Mouse (Mus musculus) intestine, embryonic 16.5 days (tissue): ENCODE measurements around the gene Zcchc2. TPM values are rescaled to one million over a fixed set of nuclear protein-coding genes. Genes with fewer than 3 reads are reported as not detected.
A peak's percentile ranks its signal among the peaks of the same experiment; 100 is the strongest.

Source experiments
- ATAC-seq: fragments of 200-750 bp; cut with Nextera tagmentation; 2 replicates; pipeline ENCODE4 v1.8.0; 2017; ENCODE audit warnings: moderate TSS enrichment, moderate library complexity
- H3K27ac ChIP-seq: fragments of 300-500 bp; sonication (generic); 2 replicates; pipeline ENCODE4 v1.5.1; 2014; ENCODE audit warnings: mild to moderate bottlenecking, low read length
- H3K27me3 ChIP-seq: fragments of 300-500 bp; sonication (generic); replicated peaks from 2 replicates; pipeline ENCODE4 v1.6.1; 2014; ENCODE audit warnings: low read length, control low read depth, mixed read lengths; ENCODE audit not compliant: control insufficient read depth, insufficient read depth
- H3K36me3 ChIP-seq: fragments of 300-500 bp; sonication (generic); 2 replicates; pipeline ENCODE4 v1.6.1; 2014; ENCODE audit warnings: low read length, control low read depth; ENCODE audit not compliant: control insufficient read depth, insufficient read depth
- H3K4me1 ChIP-seq: fragments of 300-500 bp; sonication (generic); 2 replicates; pipeline ENCODE4 v1.6.1; 2014; ENCODE audit warnings: low read length, control low read depth, mixed read lengths; ENCODE audit not compliant: control insufficient read depth, insufficient read depth
- H3K4me2 ChIP-seq: fragments of 300-500 bp; sonication (generic); 2 replicates; pipeline ENCODE4 v1.6.1; 2014; ENCODE audit warnings: low read depth, low read length, control low read depth
- H3K4me3 ChIP-seq: fragments of 300-500 bp; sonication (generic); 2 replicates; pipeline ENCODE4 v1.5.1; 2014; ENCODE audit warnings: mild to moderate bottlenecking, low read length
- H3K9ac ChIP-seq: fragments of 300-500 bp; sonication (generic); 2 replicates; pipeline ENCODE4 v1.6.1; 2014; ENCODE audit warnings: low read depth, low read length
- H3K9me3 ChIP-seq: fragments of 300-500 bp; sonication (generic); 2 replicates; pipeline ENCODE4 v1.6.1; 2016; ENCODE audit warnings: low read length, control low read depth; ENCODE audit not compliant: control insufficient read depth
- WGBS: fragments of 180-500 bp; shearing (Covaris S2); extraction: QIAGEN DNeasy Blood & Tissue Kit; methylation state at CpG from one replicate; pipeline ENCODE4 v1.1.7; 2014; 5-methylcytosine and 5-hydroxymethylcytosine counted together
- polyA plus RNA-seq: library from polyadenylated mRNA; unstranded; fragments of >200 nt; fragmentation: Nextera tagmentation; extraction: Ambion mirVana; gene quantifications from 2 replicates; pipeline ENCODE4 v1.2.1, GENCODE M21; 2015

Gene Zcchc2
- polyA plus RNA-seq, 1 experiment from 2014 or later = 1.8 TPM

- no peak overlapping the region for H3K9ac ChIP-seq
- no peak overlapping the region for H3K4me2 ChIP-seq
- H3K9me3 ChIP-seq = no peaks in the 10 kb centered on the region
- no peak for ATAC-seq
- no peaks in the 10 kb centered on the region for H3K36me3 ChIP-seq
- H3K27ac ChIP-seq = no peak overlapping the region
- no peak overlapping the region for H3K4me3 ChIP-seq
- 60% methylated on average over 3 of the region's 3 CpGs for WGBS
- no peaks in the 10 kb centered on the region for H3K4me1 ChIP-seq
- no peaks in the 10 kb centered on the region for H3K27me3 ChIP-seq
These were observed 74.1 kb downstream of the Zcchc2 start for GRCm38 (mm10) chr1:106064291-106064690.

DNA sequence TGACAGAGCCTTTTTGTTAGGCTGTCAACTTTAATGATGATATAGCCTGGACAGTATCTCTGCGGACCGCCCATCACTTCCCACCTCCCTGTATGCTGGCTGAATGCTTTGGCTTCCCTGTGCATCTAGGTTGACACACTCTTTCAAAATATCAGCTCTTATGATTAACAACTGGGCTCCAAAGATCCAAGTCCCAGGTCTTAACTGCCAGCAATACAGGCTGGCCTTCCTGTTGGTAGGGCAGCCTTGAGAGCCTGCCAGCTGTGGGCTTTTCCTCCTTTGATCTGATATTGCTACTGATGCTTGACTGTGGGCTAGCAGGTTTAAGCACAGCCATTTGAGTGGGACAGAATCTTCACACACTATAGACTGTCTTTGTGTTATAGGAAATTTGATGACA, 74.5 kb downstream of the Zcchc2 start:
- no peak overlapping the region for H3K27ac ChIP-seq
- WGBS = 92% methylated on average over 2 of the region's 2 CpGs
- no peak overlapping the region for H3K9ac ChIP-seq
- no peak overlapping the region for H3K4me2 ChIP-seq
- no peaks in the 10 kb centered on the region for H3K36me3 ChIP-seq
- no peaks in the 10 kb centered on the region for H3K9me3 ChIP-seq
- no peaks in the 10 kb centered on the region for H3K4me1 ChIP-seq
- no peaks in the 10 kb centered on the region for H3K27me3 ChIP-seq
- no peak for ATAC-seq
- no peak overlapping the region for H3K4me3 ChIP-seq

GRCm38 (mm10) chr1:106065679-106066078, 75.5 kb downstream of the Zcchc2 start:
- no peak overlapping the region for H3K27ac ChIP-seq
- no peak overlapping the region for H3K9ac ChIP-seq
- H3K9me3 ChIP-seq = no peaks in the 10 kb centered on the region
- H3K4me1 ChIP-seq = no peaks in the 10 kb centered on the region
- H3K4me3 ChIP-seq = no peak overlapping the region
- no peaks in the 10 kb centered on the region for H3K27me3 ChIP-seq
- no peak overlapping the region for H3K4me2 ChIP-seq
- ATAC-seq = peak; percentile 77
- WGBS = 34% methylated on average over 7 of the region's 7 CpGs
- no peaks in the 10 kb centered on the region for H3K36me3 ChIP-seq

DNA sequence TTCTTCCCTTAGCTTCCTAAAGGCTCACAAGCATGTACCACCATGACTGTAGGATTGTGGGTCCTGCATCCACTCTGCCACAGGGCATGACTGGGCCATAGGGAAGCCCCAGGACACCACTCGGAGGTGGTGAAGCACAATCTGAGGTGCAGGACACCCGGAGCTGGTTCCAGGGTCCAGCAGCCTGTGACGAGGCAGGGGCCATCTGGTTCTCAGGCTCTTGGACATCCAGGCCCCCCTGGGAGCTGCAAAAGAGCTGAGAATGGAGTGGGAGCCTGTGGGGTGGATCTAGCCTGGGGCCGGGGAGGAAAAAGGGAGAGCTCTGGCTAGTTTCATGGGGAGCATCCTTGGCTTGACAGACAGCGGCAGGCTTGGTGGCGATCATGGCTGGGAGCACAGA, 77.1 kb downstream of the Zcchc2 start:
- Histone ChIP-seq H3K27ac (no peak overlapping the region), H3K4me2 (no peak overlapping the region), H3K36me3 (no peaks in the 10 kb centered on the region), H3K27me3 (no peaks in the 10 kb centered on the region), H3K4me1 (no peaks in the 10 kb centered on the region; the same call in 1 of the 2 replicates), H3K4me3 (no peak overlapping the region), H3K9ac (no peak overlapping the region), H3K9me3 (no peaks in the 10 kb centered on the region)
- 79% methylated on average over 6 of the region's 6 CpGs for WGBS
- ATAC-seq = no peak

- Histone ChIP-seq H3K4me3 (no peak overlapping the region), H3K27me3 (no peaks in the 10 kb centered on the region), H3K27ac (no peak overlapping the region), H3K4me1 (no peaks in the 10 kb centered on the region; the same call in 1 of the 2 replicates), H3K9ac (no peak overlapping the region), H3K4me2 (no peak overlapping the region), H3K9me3 (no peaks in the 10 kb centered on the region), H3K36me3 (no peaks in the 10 kb centered on the region)
- WGBS = 62% methylated on average over 7 of the region's 7 CpGs
- no peak for ATAC-seq
These were observed 79.8 kb downstream of the Zcchc2 start for GRCm38 (mm10) chr1:106069867-106070543.

DNA sequence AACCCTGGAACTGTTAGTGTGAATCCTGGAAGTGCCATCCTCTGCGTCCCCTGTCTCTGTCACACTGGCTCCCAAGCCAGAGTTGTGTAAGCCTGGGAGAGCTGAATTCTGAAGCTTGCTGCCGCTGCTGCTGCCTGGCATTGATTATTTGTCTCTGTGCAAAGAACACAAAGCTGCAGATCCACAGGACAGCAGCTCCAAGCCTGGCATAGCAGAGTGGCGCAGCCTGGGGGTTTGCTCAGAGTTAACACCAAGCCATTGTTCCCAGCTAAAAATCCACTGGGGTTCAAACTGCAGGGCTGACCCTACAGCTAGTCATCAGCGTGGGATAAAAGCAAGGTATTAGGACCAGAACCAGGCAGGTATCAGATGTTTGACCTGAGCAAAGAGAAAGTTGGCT, 80.6 kb downstream of the Zcchc2 start:
- no peak for ATAC-seq
- H3K4me3 ChIP-seq = no peak overlapping the region
- H3K27me3 ChIP-seq = no peaks in the 10 kb centered on the region
- no peaks in the 10 kb centered on the region for H3K9me3 ChIP-seq
- H3K27ac ChIP-seq = no peak overlapping the region
- no peaks in the 10 kb centered on the region for H3K36me3 ChIP-seq
- no peak overlapping the region for H3K9ac ChIP-seq
- H3K4me1 ChIP-seq = no peaks in the 10 kb centered on the region; the same call in 1 of the 2 replicates
- 62% methylated on average over 4 of the region's 4 CpGs for WGBS
- H3K4me2 ChIP-seq = no peak overlapping the region

GRCm38 (mm10) chr1:106071237-106072070, 81.2 kb downstream of the Zcchc2 start:
- no peak overlapping the region for H3K9ac ChIP-seq
- peak; percentile 59; the same call in 1 of the 2 replicates for ATAC-seq

GRCm38 (mm10) chr1:106072071-106072440, 81.8 kb downstream of the Zcchc2 start:
- Histone ChIP-seq H3K4me2 (no peak overlapping the region), H3K36me3 (no peaks in the 10 kb centered on the region), H3K9me3 (no peaks in the 10 kb centered on the region), H3K9ac (no peak overlapping the region), H3K27me3 (no peaks in the 10 kb centered on the region), H3K27ac (no peak overlapping the region), H3K4me3 (no peak overlapping the region), H3K4me1 (no peaks in the 10 kb centered on the region; the same call in 1 of the 2 replicates)
- peak; percentile 68; the same call in 1 of the 2 replicates for ATAC-seq
- 5% methylated on average over 10 of the region's 10 CpGs for WGBS

More at GRCm38 (mm10) chr1:106071237-106072070, 81.2 kb downstream of the Zcchc2 start:
- H3K4me1 ChIP-seq = no peaks in the 10 kb centered on the region; the same call in 1 of the 2 replicates
- WGBS = 17% methylated on average over 9 of the region's 9 CpGs
- H3K36me3 ChIP-seq = no peaks in the 10 kb centered on the region
- no peaks in the 10 kb centered on the region for H3K9me3 ChIP-seq
- H3K4me3 ChIP-seq = no peak overlapping the region
- no peak overlapping the region for H3K4me2 ChIP-seq
- no peaks in the 10 kb centered on the region for H3K27me3 ChIP-seq
- no peak overlapping the region for H3K27ac ChIP-seq

- Histone ChIP-seq H3K4me3 (no peak overlapping the region), H3K27ac (no peak overlapping the region), H3K4me2 (no peak overlapping the region), H3K36me3 (no peaks in the 10 kb centered on the region), H3K9ac (no peak overlapping the region), H3K4me1 (no peaks in the 10 kb centered on the region; the same call in 1 of the 2 replicates), H3K9me3 (no peaks in the 10 kb centered on the region), H3K27me3 (no peaks in the 10 kb centered on the region)
- WGBS = 91% methylated on average over 7 of the region's 7 CpGs
- ATAC-seq = no peak
These were observed 83.0 kb downstream of the Zcchc2 start for GRCm38 (mm10) chr1:106073166-106073565.
